Mouse (Mus musculus): ENCODE data around the gene Pold4. TPM values are rescaled to one million over a fixed set of nuclear protein-coding genes. Genes with fewer than 3 reads are reported as not detected.

Gene Pold4
- polyA plus RNA-seq, 1 experiment from 2014 or later, result 19.9 TPM

DNA sequence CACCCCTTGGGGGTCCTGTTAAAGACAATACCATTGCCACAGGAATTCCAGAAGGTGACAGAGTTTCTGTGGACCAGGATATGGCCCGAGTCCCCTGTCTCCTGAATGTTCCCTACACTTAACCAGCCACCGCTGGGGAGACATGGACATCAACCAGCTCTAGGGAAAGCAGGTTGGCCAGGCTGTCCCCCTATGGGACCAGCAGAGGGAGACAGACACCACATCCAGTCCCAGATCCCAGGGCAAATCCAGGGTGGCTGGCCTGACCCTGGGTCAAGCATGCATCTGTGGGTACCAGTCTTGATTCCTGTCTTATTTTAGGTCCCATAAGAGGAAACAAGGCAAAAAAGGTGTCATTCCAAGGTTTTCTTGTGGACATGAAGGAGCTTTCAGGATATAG, 24.7 kb upstream of the Pold4 start:
- Histone ChIP-seq H3K4me2 (no peak overlapping the region), H3K9me3 (no peaks in the 10 kb centered on the region), H3K4me3 (no peak overlapping the region), H3K27ac (replicated peaks) (no peak overlapping the region), H3K9ac (0 out of 2 replicates have a peak overlapping the region, but pooled peaks have one; percentile 8), H3K4me1 (peaks cover 6% of the 10 kb centered on the region), H3K27me3 (replicated peaks) (peaks cover 53% of the 10 kb centered on the region), H3K36me3 (no peaks in the 10 kb centered on the region)
- 3% methylated on average over 2 of the region's 2 CpGs for WGBS
- no peak for ATAC-seq (ENCODE audit: extremely low read depth, insufficient number of reproducible peaks, low FRiP score, low TSS enrichment)

GRCm38 (mm10) chr19:4208563-4208962, 23.1 kb upstream of the Pold4 start:
- H3K9me3 ChIP-seq, result no peaks in the 10 kb centered on the region
- H3K9ac ChIP-seq, result no peak overlapping the region
- no peaks in the 10 kb centered on the region for H3K36me3 ChIP-seq
- peaks cover 65% of the 10 kb centered on the region for H3K27me3 ChIP-seq (replicated peaks)
- no peak for ATAC-seq (ENCODE audit: extremely low read depth, insufficient number of reproducible peaks, low FRiP score, low TSS enrichment)
- no peak overlapping the region for H3K4me3 ChIP-seq
- no peak overlapping the region for H3K27ac ChIP-seq (replicated peaks)
- H3K4me1 ChIP-seq, result peaks cover 15% of the 10 kb centered on the region
- 73% methylated on average over 5 of the region's 5 CpGs for WGBS
- H3K4me2 ChIP-seq, result no peak overlapping the region

- peaks cover 71% of the 10 kb centered on the region for H3K27me3 ChIP-seq (replicated peaks)
- no peak overlapping the region for H3K27ac ChIP-seq (replicated peaks)
- H3K4me1 ChIP-seq, result peaks cover 48% of the 10 kb centered on the region
- no peaks in the 10 kb centered on the region for H3K36me3 ChIP-seq
- no peak overlapping the region for H3K9ac ChIP-seq
- ATAC-seq (ENCODE audit: extremely low read depth, insufficient number of reproducible peaks, low FRiP score, low TSS enrichment), result no peak
- H3K4me3 ChIP-seq, result no peak overlapping the region
- 28% methylated on average over 4 of the region's 4 CpGs for WGBS
- H3K9me3 ChIP-seq, result no peaks in the 10 kb centered on the region
- no peak overlapping the region for H3K4me2 ChIP-seq
Observed at GRCm38 (mm10) chr19:4211891-4212588, 19.7 kb upstream of the Pold4 start.

DNA sequence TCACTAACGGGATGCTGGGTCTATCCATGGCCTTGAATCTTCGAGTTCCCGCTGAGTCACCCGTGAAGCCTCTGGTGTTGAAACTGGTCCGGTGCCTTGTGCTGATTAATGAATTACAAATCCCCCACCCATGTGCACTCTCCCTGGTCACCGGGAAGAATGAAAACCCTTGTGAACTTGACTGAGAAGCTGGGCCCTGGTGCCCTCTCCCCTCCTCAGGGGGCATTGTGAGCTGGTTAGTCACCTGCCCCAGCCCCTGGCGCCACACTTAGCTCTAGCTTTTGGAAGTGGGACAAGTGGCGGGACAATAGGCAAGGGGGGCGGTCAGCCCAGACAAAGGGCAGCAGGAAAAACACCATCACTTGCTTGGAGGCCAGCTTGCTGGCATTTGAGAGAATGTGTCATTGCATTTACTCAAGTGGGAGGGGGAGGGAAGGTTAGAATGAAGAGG, 18.1 kb upstream of the Pold4 start:
- no peaks in the 10 kb centered on the region for H3K9me3 ChIP-seq
- H3K36me3 ChIP-seq, result no peaks in the 10 kb centered on the region
- H3K9ac ChIP-seq, result peak overlapping the region; percentile 89
- WGBS, result 7% methylated on average over 9 of the region's 9 CpGs
- H3K27ac ChIP-seq (replicated peaks), result peak overlapping the region; percentile 12; the same call in 1 of the 2 replicates
- peak overlapping the region; percentile 99 for H3K4me2 ChIP-seq
- H3K27me3 ChIP-seq (replicated peaks), result peaks cover 86% of the 10 kb centered on the region
- peak overlapping the region; percentile 74 for H3K4me3 ChIP-seq
- ATAC-seq (ENCODE audit: extremely low read depth, insufficient number of reproducible peaks, low FRiP score, low TSS enrichment), result no peak
- peaks cover 55% of the 10 kb centered on the region for H3K4me1 ChIP-seq

DNA sequence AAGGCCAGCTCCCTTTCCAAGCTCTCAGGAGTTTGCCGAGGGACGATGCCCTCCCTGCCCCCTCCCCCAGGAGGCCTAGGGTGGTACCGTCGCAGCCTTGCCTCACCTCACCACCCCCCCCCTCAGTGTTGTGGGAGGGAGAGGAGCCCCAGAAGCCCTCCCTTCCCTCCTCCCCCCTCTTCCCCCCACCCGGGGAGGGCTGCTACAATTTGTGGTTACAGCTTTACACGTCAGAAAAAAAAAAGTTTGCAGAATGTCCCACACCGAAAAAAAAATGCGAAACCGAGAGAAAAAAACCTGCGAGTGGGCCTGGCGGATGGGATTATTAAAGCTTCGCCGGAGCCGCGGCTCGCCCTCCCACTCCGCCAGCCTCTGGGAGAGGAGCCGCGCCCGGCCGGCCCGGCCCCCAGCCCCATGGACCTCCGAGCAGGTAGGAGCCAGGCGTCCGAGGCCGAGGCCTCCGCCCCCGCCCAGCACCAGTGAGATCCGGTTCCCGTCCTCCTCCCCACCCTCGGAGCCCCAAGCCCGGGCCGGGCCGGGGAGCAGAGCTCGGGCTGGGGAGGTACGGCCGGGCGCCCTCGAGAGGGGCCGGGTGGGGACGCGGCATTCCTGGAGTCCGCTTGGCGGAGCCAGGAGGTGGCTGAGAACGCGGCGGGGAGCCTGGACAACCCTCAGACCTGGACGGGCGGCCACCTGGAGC, 17.5 kb upstream of the Pold4 start, which contains the start of the genes Clcf1 and AC109138.7:
Clcf1 (plus strand) TSS at position 168 of the 700 bp plus-strand sequence.
AC109138.7 (plus strand) TSS at position 287 of the 700 bp plus-strand sequence.
- Histone ChIP-seq H3K36me3 (no peaks in the 10 kb centered on the region), H3K9ac (peak within 1 kb of the TSS; percentile 89), H3K27me3 (replicated peaks) (peaks cover 89% of the 10 kb centered on the region), H3K4me2 (peak within 1 kb of the TSS; percentile 99), H3K4me1 (peaks cover 58% of the 10 kb centered on the region), H3K9me3 (no peaks in the 10 kb centered on the region), H3K4me3 (peak within 1 kb of the TSS; percentile 74), H3K27ac (replicated peaks) (peak within 1 kb of the TSS; percentile 73)
- 0 out of 2 replicates have a peak, but pooled peaks have one; percentile 20 for ATAC-seq (ENCODE audit: extremely low read depth, insufficient number of reproducible peaks, low FRiP score, low TSS enrichment)
- WGBS, result 0% methylated on average over 49 of the region's 49 CpGs

GRCm38 (mm10) chr19:4214771-4215450, 16.8 kb upstream of the Pold4 start:
- peak overlapping the region; percentile 74 for H3K4me3 ChIP-seq
- H3K4me2 ChIP-seq, result peak overlapping the region; percentile 99
- peak overlapping the region; percentile 73 for H3K27ac ChIP-seq (replicated peaks)
- no peaks in the 10 kb centered on the region for H3K36me3 ChIP-seq
- ATAC-seq (ENCODE audit: extremely low read depth, insufficient number of reproducible peaks, low FRiP score, low TSS enrichment), result 0 out of 2 replicates have a peak, but pooled peaks have one; percentile 12
- H3K4me1 ChIP-seq, result peaks cover 64% of the 10 kb centered on the region
- H3K27me3 ChIP-seq (replicated peaks), result peaks cover 92% of the 10 kb centered on the region
- WGBS, result under 1% methylated on average over 36 of the region's 81 CpGs
- H3K9ac ChIP-seq, result peak overlapping the region; percentile 89
- no peaks in the 10 kb centered on the region for H3K9me3 ChIP-seq

- Histone ChIP-seq H3K4me3 (peak overlapping the region; percentile 74), H3K27me3 (replicated peaks) (peaks cover 93% of the 10 kb centered on the region), H3K4me1 (peaks cover 70% of the 10 kb centered on the region), H3K27ac (replicated peaks) (peak overlapping the region; percentile 73; the same call in 1 of the 2 replicates), H3K9ac (peak overlapping the region; percentile 89), H3K4me2 (peak overlapping the region; percentile 99), H3K9me3 (no peaks in the 10 kb centered on the region), H3K36me3 (no peaks in the 10 kb centered on the region)
- no peak for ATAC-seq (ENCODE audit: extremely low read depth, insufficient number of reproducible peaks, low FRiP score, low TSS enrichment)
- 3% methylated on average over 16 of the region's 21 CpGs for WGBS
Observed at GRCm38 (mm10) chr19:4215451-4215840, 16.3 kb upstream of the Pold4 start.

GRCm38 (mm10) chr19:4216041-4216685, 15.5 kb upstream of the Pold4 start:
- H3K27me3 ChIP-seq (replicated peaks), result peaks cover 91% of the 10 kb centered on the region
- H3K36me3 ChIP-seq, result no peaks in the 10 kb centered on the region
- peak overlapping the region; percentile 74 for H3K4me3 ChIP-seq
- no peaks in the 10 kb centered on the region for H3K9me3 ChIP-seq
- no peak for ATAC-seq (ENCODE audit: extremely low read depth, insufficient number of reproducible peaks, low FRiP score, low TSS enrichment)
- 0 out of 2 replicates have a peak overlapping the region, but pooled peaks have one; percentile 4 for H3K9ac ChIP-seq
- peaks cover 77% of the 10 kb centered on the region for H3K4me1 ChIP-seq
- WGBS, result 13% methylated on average over 14 of the region's 14 CpGs
- peak overlapping the region; percentile 99 for H3K4me2 ChIP-seq
- no peak overlapping the region for H3K27ac ChIP-seq (replicated peaks)

DNA sequence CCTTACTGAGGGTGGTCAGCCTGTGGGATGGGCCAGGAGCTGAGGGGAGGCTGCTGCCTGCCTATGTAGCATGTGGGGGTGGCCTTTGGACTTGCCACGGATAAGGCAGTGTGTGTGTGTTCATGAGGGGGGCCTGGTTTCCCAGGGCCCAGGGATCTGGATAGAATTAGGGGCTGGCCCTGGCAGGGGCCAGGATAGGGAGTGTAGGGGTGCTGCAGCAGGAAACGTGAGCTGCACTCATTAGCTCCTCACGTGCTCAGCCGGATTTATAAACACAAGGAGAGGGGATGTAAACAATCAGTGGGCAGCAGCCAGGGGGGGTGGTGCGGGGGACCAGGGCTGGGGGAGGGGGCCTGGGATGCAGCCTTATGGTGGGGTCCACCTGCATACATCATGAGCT, 14.6 kb upstream of the Pold4 start:
- H3K4me2 ChIP-seq, result no peak overlapping the region
- no peak overlapping the region for H3K4me3 ChIP-seq
- H3K9me3 ChIP-seq, result no peaks in the 10 kb centered on the region
- 18% methylated on average over 5 of the region's 5 CpGs for WGBS
- peaks cover 90% of the 10 kb centered on the region for H3K27me3 ChIP-seq (replicated peaks)
- no peak for ATAC-seq (ENCODE audit: extremely low read depth, insufficient number of reproducible peaks, low FRiP score, low TSS enrichment)
- H3K27ac ChIP-seq (replicated peaks), result no peak overlapping the region
- H3K4me1 ChIP-seq, result peaks cover 86% of the 10 kb centered on the region
- peak overlapping the region; percentile 16; the same call in 1 of the 2 replicates for H3K9ac ChIP-seq
- H3K36me3 ChIP-seq, result no peaks in the 10 kb centered on the region

DNA sequence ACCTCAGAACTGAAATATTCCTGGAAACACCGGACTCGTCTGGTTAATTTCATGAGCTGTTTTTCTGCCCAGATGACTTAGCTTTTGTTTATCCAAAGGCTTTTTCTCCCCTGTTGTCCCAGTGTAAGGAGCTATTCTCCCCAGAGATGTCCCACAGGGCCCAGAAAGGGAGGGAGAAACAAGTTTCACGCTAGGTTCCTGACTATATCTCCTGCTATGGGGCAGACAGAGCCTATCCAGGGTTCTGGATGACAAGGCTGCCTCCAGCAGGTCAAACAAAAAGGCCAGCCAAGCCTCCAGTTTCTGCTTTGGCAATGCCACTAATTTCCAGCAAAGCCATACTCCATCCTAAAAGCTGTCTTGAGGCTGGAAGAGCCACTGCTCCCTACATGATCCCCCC, 13.8 kb upstream of the Pold4 start:
- Histone ChIP-seq H3K4me3 (no peak overlapping the region), H3K9me3 (no peaks in the 10 kb centered on the region), H3K27me3 (replicated peaks) (peaks cover 90% of the 10 kb centered on the region), H3K4me2 (no peak overlapping the region), H3K27ac (replicated peaks) (no peak overlapping the region), H3K36me3 (no peaks in the 10 kb centered on the region), H3K9ac (0 out of 2 replicates have a peak overlapping the region, but pooled peaks have one; percentile 38), H3K4me1 (peaks cover 82% of the 10 kb centered on the region)
- ATAC-seq (ENCODE audit: extremely low read depth, insufficient number of reproducible peaks, low FRiP score, low TSS enrichment), result no peak
- WGBS, result 41% methylated on average over 3 of the region's 3 CpGs
